Mouse (Mus musculus) kidney, adult 2 months (tissue): Measurements from ENCODE around the gene Atp6v0e2.

ENCODE experiments used
- CTCF ChIP-seq: fragments of 200-500 bp; conservative IDR thresholded peaks from 2 replicates; pipeline ENCODE4 v1.5.1; 2011; ENCODE audit warnings: low read depth, mild to moderate bottlenecking, control low read depth, low read length, moderate library complexity, mixed read lengths; ENCODE audit not compliant: insufficient read depth, insufficient read length
- POLR2A ChIP-seq: fragments of 200-500 bp; IDR thresholded peaks from one replicate; pipeline ENCODE4 v1.6.1; 2011; ENCODE audit warnings: low read depth, low read length, control low read depth

DNA sequence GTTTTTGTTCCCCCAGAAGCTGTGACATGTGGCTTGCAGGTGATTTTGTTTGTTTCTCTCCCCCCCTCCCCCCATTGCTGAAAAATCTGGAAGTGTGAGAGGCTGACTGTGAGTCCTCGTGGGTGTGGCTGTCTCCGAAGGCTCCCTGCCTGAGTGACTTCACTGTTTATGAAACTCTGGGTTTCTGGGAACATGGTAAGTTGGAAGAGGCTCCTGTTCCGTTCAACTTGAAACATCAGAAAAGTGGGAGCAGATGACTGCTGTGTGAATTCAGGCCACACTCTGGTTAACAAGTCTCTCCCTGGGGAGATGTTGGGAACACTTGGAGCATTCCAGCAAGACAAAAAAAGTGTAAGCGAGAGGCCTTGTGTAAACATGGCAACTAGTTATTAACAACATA lies 9.4 kb downstream of the Atp6v0e2 start:
- no peak for TF ChIP-seq POLR2A
- TF ChIP-seq CTCF = no peak
